Mouse (Mus musculus) erythroblast, embryonic 14.5 days (primary cell): ENCODE measurements around the gene Phkb. TPM values are rescaled to one million over a fixed set of nuclear protein-coding genes. Genes with fewer than 3 reads are reported as not detected.
"Not testable (repeated sequence)": the region's sequence is repeated elsewhere in the genome, so short reads cannot be mapped to it uniquely, and the experiment has no call there.

Experiments
- H3K27me3 ChIP-seq: 2 replicates; pipeline ENCODE4 v1.6.1; 2012; ENCODE audit warnings: inconsistent platforms; ENCODE audit not compliant: control insufficient read depth
- H3K36me3 ChIP-seq: 2 replicates; pipeline ENCODE4 v1.6.1; 2012; ENCODE audit warnings: mild to moderate bottlenecking, inconsistent platforms; ENCODE audit not compliant: control insufficient read depth
- H3K4me1 ChIP-seq: 2 replicates; pipeline ENCODE4 v1.6.1; 2012; ENCODE audit warnings: inconsistent platforms; ENCODE audit not compliant: control insufficient read depth
- H3K4me3 ChIP-seq: replicated peaks from 2 replicates; pipeline ENCODE3; 2012; ENCODE audit warnings: moderate library complexity, mild to moderate bottlenecking, inconsistent platforms
- H3K9me3 ChIP-seq: 2 replicates; pipeline ENCODE4 v1.6.1; 2012; ENCODE audit warnings: low read length, inconsistent platforms, mixed read lengths; ENCODE audit not compliant: control insufficient read depth
- GATA1 ChIP-seq: IDR thresholded peaks from 2 replicates; pipeline ENCODE4 v1.6.1; 2012; ENCODE audit warnings: low read length, inconsistent platforms, mixed read lengths
- TAL1 ChIP-seq: IDR thresholded peaks from 3 replicates; pipeline ENCODE4 v1.6.1; 2012; ENCODE audit warnings: low read length, inconsistent platforms, mixed read lengths
- polyA plus RNA-seq: library from polyadenylated mRNA; stranded (reverse); fragments of >175 nt; gene quantifications from 2 replicates; pipeline ENCODE4 v1.2.3, GENCODE M21; 2012

Gene Phkb
- polyA plus RNA-seq, 1 experiment, result 0.10 TPM

DNA sequence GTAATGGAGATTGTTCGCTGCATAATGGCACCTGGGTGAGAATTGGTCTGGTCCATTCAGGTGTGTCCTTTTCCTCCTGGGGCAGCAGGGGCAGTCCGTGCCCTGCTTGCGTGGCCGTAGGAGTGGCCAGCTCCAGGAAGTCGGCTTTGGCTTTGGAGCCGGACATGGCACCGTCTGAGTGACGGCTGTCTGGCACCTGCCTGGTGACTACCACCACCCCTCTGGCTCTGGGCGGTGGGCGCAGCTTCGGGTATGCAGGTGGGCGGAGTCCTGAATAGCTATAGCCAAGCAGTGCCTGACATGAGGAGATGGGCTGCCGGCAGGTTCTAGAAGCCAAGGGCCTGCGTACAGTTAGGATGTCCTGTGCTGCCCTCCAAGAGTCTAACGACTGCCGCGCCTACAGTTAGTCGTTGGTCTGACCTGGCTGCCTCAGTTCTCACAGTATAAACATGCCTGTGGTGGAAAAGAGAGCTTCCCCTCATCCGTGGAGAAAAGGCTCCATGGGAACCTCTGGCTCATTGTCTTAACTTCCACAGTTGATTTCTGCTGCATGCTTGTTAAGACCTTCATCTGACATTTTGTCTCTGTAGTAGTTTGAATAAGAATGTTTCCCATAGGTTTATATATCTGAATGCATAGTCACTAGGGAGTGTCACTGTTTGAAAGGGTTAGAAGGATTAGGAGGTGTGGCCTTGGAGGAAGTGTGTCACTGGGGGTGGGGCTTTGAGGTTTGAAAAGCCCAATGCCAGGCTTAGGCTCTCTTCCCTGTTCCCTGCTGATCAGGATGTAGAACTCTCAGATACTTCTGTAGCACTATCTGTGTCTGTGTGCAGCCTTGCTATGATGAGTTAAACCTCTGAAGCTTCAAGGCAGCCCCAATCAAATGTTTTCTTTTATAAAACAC lies 13.7 kb downstream of the Phkb start:
- peaks cover 16% of the 10 kb centered on the region for H3K4me1 ChIP-seq
- no peak for TF ChIP-seq TAL1
- TF ChIP-seq GATA1, result no peak
- no peak overlapping the region for H3K4me3 ChIP-seq
- no peaks in the 10 kb centered on the region for H3K9me3 ChIP-seq
- no peaks in the 10 kb centered on the region for H3K27me3 ChIP-seq
- peaks cover 17% of the 10 kb centered on the region for H3K36me3 ChIP-seq

DNA sequence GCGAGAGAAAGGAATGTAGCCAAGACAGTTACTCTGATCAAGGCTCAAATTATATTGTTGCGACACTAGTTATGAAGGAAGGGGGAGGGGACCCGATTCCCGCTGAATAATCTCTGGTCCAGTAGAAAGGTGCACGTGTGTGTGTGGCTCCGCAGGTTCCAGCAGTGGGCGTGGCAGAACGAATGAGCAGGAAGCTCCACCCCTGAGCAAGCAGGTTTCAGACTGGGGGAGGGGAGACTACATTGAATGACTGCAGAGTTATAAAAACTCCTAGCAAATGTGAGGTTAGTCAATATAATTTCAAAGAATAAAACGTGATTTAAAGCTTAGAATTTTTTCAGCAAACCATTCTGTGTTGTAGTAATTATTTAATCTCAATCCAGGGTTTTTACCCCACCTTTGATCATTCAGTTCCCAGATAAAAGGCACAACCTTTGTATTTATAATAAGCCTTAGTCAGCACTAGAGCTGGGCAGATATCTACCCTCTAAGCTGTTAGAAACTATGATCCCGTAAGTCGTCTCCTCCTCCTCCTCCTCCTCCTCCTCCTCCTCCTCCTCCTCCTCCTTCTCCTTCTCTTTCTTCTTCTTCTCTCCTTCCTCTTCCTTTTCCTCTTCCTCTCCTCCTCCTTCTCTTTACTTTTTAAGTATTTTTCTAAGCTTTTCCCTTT lies 16.6 kb downstream of the Phkb start:
- not testable (repeated sequence) for H3K9me3 ChIP-seq, H3K4me3 ChIP-seq, H3K27me3 ChIP-seq
- Histone ChIP-seq H3K4me1 (peaks cover 16% of the 10 kb centered on the region), H3K36me3 (peaks cover 16% of the 10 kb centered on the region)

DNA sequence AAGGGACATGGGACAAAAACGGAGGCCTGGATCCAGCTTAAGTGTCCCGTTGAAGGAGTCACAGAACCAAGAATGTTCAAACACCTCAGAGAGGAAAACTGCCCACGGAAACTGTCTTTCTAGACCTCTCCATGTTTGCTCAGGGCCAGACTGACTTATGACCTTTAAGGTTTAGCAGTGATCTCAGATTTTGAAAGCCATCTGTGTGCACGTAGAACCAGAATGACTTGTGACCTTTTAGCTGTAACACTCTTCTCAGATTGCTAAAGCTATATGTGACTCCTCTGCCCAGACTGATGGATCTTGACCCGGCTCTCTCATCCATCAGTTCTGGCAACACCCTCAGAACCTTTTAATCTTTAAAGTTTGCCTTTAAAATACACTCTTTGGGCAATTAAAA lies 19.9 kb downstream of the Phkb start:
- no peaks in the 10 kb centered on the region for H3K27me3 ChIP-seq
- no peaks in the 10 kb centered on the region for H3K9me3 ChIP-seq
- H3K4me3 ChIP-seq, result no peak overlapping the region
- H3K36me3 ChIP-seq, result no peaks in the 10 kb centered on the region
- peaks cover 5% of the 10 kb centered on the region for H3K4me1 ChIP-seq
- TF ChIP-seq TAL1, result no peak
- TF ChIP-seq GATA1, result no peak

DNA sequence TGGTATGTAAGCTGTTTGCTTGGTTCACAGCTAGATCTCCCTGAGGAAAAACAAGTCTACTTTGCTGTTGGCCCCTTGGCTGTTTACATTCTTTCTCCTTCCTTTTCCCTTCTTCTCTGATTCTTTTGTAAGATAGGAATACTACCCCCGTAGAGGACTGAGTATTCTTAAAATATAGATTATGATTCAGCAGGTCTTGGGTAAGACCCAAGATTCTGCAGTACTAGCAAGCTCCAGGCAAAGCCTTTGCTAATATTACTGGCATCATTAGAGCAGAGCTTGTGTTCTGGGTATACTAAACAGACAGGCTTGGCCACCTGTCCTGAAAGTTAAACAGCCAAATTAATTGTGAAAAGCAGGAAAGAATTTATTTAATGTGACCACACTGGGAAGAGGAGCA lies 21.6 kb downstream of the Phkb start:
- Histone ChIP-seq H3K4me1 (peaks cover 2% of the 10 kb centered on the region), H3K4me3 (no peak overlapping the region), H3K27me3 (no peaks in the 10 kb centered on the region), H3K36me3 (no peaks in the 10 kb centered on the region), H3K9me3 (no peaks in the 10 kb centered on the region)
- TF ChIP-seq GATA1 (no peak), TAL1 (no peak)

DNA sequence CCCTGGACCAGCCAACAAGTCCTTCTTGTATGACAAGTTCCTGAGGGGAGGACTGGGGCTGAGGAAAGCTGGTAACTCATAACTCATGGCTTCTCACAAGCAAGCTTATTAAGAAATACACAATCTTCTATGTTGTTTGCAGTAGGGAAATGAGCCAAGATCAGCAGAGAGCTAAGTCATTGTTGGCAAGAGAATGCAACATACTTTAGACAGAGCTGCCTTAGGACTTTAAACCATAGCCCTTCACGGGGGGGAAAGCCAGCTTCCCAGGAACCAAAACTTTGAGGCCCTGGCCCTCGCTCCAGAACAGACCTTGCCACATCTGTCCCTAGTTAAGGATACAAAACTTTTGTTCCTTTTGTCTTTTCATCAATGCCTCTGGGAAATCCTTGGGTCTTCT lies 30.9 kb downstream of the Phkb start:
- Histone ChIP-seq H3K27me3 (no peaks in the 10 kb centered on the region), H3K9me3 (no peaks in the 10 kb centered on the region), H3K4me3 (no peak overlapping the region), H3K36me3 (no peaks in the 10 kb centered on the region; the same call in 1 of the 2 replicates), H3K4me1 (peaks cover 3% of the 10 kb centered on the region)
- no peak for TF ChIP-seq TAL1
- no peak for TF ChIP-seq GATA1

DNA sequence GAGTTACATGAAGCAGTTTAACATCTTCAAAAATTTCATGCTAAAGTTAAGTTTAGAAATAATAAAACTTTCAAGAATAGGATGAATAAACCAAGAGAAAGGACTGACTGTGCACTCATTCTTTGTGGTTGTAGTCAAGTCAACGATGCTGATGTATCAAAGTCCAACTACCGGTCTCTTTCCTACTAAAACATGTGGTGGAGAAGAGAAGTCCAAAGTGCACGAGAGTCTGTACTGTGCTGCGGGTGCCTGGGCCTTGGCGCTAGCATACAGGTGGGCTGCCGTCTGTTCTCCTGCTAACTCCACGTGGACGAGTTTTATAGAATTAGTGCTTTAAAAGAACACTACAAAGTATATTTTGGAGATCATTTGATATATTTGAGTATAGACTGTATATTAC lies 37.2 kb downstream of the Phkb start:
- H3K9me3 ChIP-seq, result no peaks in the 10 kb centered on the region
- peaks cover 25% of the 10 kb centered on the region for H3K36me3 ChIP-seq
- H3K4me1 ChIP-seq, result peaks cover 23% of the 10 kb centered on the region
- no peak overlapping the region for H3K4me3 ChIP-seq
- TF ChIP-seq TAL1, result no peak
- TF ChIP-seq GATA1, result no peak
- H3K27me3 ChIP-seq, result no peaks in the 10 kb centered on the region

DNA sequence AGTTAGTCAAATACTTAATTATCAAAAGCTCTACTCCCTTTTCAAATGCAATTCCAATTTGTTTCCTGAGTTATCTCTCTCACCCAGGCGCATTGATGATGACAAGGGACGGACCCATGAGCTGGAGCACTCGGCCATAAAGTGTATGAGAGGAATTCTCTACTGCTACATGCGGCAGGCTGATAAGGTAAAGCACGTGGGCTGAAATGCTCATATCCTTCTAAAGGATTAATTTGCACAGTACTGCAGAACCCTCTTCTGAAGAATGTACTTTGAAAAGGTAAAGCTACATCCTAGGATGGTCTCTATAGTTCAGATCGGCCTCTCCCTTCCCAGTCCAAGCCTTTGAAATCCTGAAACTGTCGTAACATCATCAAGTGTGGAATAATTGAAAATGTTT lies 38.9 kb downstream of the Phkb start:
- TF ChIP-seq TAL1 (peak; percentile 44), GATA1 (peak; percentile 40; the same call in 1 of the 2 replicates)
- H3K4me3 ChIP-seq, result no peak overlapping the region
- H3K4me1 ChIP-seq, result peaks cover 20% of the 10 kb centered on the region
- H3K27me3 ChIP-seq, result no peaks in the 10 kb centered on the region
- no peaks in the 10 kb centered on the region for H3K9me3 ChIP-seq
- H3K36me3 ChIP-seq, result peaks cover 27% of the 10 kb centered on the region

DNA sequence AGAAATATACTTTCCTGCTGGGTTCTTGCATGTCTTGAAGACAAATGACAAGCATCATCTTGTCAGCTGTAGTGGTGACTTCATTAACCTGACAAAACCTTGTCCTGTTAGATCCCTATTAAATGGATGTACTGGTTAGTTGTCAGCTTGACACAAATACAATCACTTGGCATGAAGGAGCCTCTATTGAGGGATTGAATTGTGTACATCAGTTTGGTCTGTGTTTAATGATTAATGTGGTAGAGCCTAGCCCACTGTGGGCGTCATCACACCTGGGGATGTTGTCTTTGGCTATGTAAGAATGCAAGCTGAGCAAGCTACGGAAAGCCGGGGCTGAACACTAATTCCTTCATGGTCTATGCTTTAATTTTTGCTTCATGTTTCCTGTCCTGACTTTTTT lies 44.1 kb downstream of the Phkb start:
- Histone ChIP-seq H3K4me1 (peaks cover 11% of the 10 kb centered on the region), H3K9me3 (no peaks in the 10 kb centered on the region), H3K36me3 (peaks cover 26% of the 10 kb centered on the region), H3K4me3 (no peak overlapping the region), H3K27me3 (no peaks in the 10 kb centered on the region)
- TF ChIP-seq TAL1 (no peak), GATA1 (no peak)

DNA sequence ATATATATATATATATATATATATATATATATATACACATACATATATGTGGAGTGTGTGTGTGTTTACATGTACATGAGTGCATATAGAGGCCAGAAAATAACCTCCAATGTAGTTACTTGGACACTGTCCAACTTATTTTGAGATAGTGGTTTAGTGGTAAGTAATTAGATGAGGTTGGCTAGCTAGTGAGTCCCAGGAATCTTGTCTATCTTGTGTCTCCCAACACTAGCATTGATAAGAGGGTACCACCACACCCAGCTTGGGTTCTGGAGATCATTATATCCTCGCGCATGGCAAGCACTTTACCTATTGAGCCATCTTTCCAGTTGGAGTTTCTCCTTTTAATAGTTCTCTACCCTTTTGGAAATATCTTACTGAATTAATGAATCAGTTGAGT lies 56.9 kb downstream of the Phkb start:
- Histone ChIP-seq H3K36me3 (peaks cover 13% of the 10 kb centered on the region), H3K27me3 (no peaks in the 10 kb centered on the region), H3K9me3 (no peaks in the 10 kb centered on the region), H3K4me1 (peaks cover 4% of the 10 kb centered on the region), H3K4me3 (no peak overlapping the region)
- TF ChIP-seq TAL1, result no peak
- TF ChIP-seq GATA1, result no peak
